Mouse (Mus musculus) adrenal gland, adult 8-10 months (tissue): Measurements from ENCODE around the gene Lpcat3. TPM values are rescaled to one million over a fixed set of nuclear protein-coding genes. Genes with fewer than 3 reads are reported as not detected.
A peak's percentile ranks its signal among the peaks of the same experiment; 100 is the strongest.

Experiments
- DNase-seq: peaks from one replicate; pipeline ENCODE4 v3.0.0; 2022
- total RNA-seq, 4 experiments: library from RNA; stranded (reverse); gene quantifications; 2 replicates each; pipeline ENCODE4 v1.2.4; 2022

The Lpcat3 gene
- total RNA-seq, 4 experiments from 2014 or later = 75.1 to 111 (median 90.7) TPM

- no peak for DNase-seq
Measured at GRCm38 (mm10) chr6:124706061-124706627, 43.3 kb downstream of the Lpcat3 start.

GRCm38 (mm10) chr6:124708289-124708889 is 45.6 kb downstream of the Lpcat3 start:
- no peak for DNase-seq

DNA sequence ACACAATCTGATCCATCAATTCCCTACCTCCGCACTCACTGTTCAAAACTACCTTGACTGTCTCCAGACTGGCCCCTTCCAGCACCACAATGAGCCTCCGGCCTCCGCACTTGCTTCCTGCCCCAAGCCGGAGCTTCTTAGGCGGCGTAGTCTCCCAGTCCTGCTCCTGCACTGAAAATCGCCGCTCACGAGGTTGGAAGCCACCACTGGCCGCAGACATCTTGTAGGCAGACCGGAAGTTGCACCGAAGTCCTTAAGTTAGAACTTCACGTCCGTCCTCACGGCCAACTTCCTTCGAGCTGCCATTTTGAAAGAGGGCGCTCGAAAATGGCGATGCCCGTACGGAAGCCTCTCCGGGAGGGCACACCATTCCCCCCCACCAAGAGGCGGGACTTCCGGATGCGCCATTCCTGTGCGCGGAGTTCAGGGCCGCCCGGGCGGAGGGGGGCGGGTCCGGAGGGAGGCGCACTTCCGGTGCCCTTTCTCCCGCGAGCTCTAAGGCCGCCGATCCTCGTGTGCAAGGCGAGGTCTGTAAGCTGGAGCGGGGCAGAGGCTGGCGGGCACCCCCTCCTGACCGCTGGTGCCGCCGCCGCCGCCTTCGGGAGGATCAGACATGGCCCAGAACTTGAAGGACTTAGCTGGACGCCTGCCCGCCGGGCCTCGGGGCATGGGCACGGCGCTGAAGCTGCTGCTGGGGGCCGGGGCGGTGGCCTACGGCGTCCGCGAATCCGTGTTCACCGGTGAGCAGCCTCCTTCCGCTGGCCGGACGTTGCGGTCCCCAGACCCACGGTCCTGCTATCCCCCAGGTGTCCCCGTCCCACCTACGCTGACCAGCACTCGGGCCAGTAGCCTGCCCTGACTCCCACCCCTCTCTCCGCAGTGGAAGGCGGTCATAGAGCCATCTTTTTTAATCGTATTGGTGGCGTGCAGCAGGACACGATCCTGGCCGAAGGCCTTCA is 49.3 kb downstream of the Lpcat3 start, which contains the start of the genes Emg1 and Phb2:
Gene Emg1 (minus strand): TSS at position 355 of the 959 bp plus-strand sequence.
Gene Phb2 (plus strand): TSS at position 513 of the 959 bp plus-strand sequence.
- DNase-seq = peak; percentile 97

DNA sequence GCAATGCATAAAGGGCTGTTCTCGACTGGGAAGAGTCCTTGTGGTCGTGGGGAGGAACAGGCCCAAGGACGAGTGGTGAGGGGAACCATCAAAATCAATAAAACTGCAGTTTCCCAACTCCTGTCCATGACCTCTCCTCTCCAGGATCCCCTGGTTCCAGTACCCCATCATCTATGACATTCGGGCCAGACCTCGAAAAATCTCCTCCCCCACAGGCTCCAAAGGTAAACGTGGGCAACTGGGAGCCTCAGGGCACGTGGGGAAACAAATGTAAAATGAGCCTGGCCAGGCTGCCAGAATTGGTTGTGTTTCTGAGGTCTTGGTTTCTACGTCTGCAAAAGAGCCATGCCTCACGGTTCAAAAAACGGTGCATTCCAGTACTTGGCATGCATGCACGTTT is 50.1 kb downstream of the Lpcat3 start:
- DNase-seq = no peak

- no peak for DNase-seq
Measured at GRCm38 (mm10) chr6:124716864-124717490, 54.1 kb downstream of the Lpcat3 start.

- DNase-seq = no peak
Measured at GRCm38 (mm10) chr6:124717968-124718367, 55.1 kb downstream of the Lpcat3 start.

GRCm38 (mm10) chr6:124718703-124719102 is 55.9 kb downstream of the Lpcat3 start:
- no peak for DNase-seq

DNA sequence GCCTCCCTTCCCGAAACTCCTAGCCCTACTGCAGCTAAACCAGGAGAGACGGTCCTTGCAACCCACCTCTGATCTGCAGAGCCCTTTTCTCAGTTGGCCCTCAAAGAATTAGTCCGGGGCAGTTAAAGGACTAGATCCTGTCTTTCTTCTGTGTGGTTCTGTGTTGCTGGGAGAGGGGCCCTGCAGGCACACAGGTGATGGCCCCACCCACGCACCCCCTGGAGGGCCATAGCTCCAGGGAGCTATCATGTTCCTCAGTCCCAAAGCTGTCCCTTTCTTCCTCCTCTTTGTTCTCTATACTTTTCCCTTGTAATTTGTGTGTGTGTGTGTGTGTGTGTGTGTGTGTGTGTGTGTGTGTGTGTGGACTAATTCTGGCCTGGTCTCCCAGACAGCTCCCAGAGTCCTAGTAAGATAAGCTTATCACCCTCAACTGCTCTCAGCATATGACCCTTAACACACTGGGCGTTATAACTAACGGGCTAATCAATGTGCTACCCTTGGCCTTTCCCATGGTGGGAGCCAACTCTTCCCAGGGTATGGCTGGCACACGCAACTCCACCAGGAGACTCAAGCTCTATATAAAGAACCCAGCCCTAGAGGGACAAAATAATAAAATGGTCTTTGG is 56.6 kb downstream of the Lpcat3 start:
- DNase-seq = no peak

GRCm38 (mm10) chr6:124720904-124721303 is 58.1 kb downstream of the Lpcat3 start:
- DNase-seq = no peak

DNA sequence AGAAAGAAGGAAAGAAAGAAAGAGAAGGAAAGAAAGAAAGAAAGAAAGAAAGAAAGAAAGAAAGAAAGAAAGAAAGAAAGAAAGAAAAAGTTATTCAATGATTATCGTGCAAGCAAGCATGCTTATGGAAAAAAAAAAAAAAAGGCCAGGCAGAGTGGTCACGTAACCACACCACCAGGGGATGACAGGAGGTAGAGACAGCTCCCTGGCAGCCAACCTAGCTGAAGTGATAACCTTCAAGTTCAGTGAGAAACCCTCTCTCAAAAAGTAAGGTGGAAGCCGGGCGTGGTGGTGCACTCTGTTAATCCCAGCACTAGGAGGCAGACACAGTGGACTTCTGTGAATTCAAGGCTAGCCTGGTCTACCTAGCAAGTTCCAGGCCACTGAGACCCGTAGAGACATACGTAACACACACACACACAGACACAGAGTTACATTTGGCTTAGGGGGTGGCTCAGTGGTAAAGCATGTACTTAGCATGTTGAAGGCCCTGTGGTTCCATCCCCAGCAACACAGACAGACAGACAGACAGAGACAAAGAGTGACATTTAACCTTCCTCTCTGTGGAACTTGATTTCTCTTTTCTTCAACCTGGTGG is 60.1 kb downstream of the Lpcat3 start:
- no peak for DNase-seq

GRCm38 (mm10) chr6:124723541-124723940 is 60.7 kb downstream of the Lpcat3 start:
- DNase-seq = no peak

DNA sequence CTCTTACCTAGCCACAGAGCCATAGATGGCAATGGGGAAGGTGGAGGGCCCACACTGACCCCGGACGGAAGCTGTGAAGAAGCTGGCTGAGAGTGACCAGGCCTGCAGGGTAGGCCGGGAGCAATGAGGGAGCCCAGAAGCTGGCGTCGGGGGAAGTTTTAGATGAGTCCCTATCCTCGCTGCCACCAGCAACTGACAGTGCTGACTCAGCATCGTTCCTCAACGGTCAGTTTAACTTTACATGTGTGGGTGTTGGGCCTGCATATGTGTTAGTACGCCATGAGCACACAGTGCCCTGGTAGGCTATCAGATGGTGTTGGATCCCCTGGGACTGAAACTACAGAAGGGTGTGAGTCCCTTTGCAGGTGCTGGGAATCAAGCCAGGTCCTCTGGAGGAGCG is 61.6 kb downstream of the Lpcat3 start:
- no peak for DNase-seq

DNA sequence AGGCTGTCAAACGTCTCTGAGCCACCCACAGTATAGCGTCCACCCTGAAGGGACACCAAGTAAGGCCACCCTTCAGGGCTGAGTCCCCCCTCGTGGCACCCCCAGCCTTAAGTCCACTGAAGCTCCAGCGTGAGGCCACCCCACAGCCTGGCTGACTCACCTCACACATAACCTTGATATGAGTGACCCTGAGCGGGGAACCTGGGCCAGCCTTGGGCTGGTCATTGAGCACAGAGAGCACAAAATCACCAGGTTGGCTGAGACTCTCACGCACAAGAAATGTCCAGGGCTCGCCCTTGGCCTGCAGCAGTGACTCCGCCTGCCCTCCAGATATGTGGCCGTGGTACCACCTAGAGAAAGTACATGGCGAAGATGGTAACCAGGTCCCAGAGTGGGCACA is 65.8 kb downstream of the Lpcat3 start:
- DNase-seq = peak; percentile 77

GRCm38 (mm10) chr6:124729850-124730705 is 67.3 kb downstream of the Lpcat3 start:
- DNase-seq = no peak

- no peak for DNase-seq
Measured at GRCm38 (mm10) chr6:124731038-124731437, 68.2 kb downstream of the Lpcat3 start.

- DNase-seq = no peak
Measured at GRCm38 (mm10) chr6:124732476-124733370, 69.9 kb downstream of the Lpcat3 start.

- DNase-seq = no peak
Measured at GRCm38 (mm10) chr6:124734417-124734816, 71.6 kb downstream of the Lpcat3 start.

DNA sequence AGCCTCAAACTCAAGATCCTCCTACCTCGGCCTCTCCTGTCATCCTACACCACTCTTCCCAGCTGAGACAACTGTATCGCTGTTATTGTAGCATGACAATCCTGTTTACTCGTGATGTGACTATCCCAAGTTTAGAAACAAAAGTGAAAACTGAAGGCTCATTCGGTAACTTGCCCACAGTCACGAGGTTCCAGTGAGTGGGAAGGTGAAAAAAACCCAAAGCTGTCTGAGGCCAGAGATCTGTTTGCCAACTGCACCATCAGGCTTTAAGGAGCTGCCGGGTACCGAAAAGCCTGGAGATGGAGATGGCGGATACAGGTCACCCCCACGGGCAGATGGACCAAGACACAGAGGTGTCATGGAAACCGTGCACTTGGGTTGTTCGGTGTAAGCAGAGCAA is 74.2 kb downstream of the Lpcat3 start:
- no peak for DNase-seq

- no peak for DNase-seq
Measured at GRCm38 (mm10) chr6:124738511-124739023, 75.7 kb downstream of the Lpcat3 start, which contains the start of gene Ptpn6. Gene Ptpn6 (minus strand): TSS chr6:124738714.
